Mouse (Mus musculus) embryonic fibroblast, embryonic 13.5 days (primary cell): ENCODE results near the gene Kctd12. TPM values are rescaled to one million over a fixed set of nuclear protein-coding genes. Genes with fewer than 3 reads are reported as not detected.

Experiments used
- H3K27ac ChIP-seq: 2 replicates; pipeline ENCODE4 v1.5.1; 2012; ENCODE audit warnings: low read length, control low read depth, inconsistent platforms; ENCODE audit not compliant: insufficient read depth
- H3K4me1 ChIP-seq: 2 replicates; pipeline ENCODE4 v1.6.1; 2011; ENCODE audit warnings: low read length; ENCODE audit not compliant: control insufficient read depth, insufficient read depth
- H3K4me3 ChIP-seq: 2 replicates; pipeline ENCODE4 v1.5.1; 2011; ENCODE audit warnings: mild to moderate bottlenecking, control low read depth, low read length; ENCODE audit not compliant: insufficient read depth
- CTCF ChIP-seq: IDR thresholded peaks from 2 replicates; pipeline ENCODE4 v1.5.1; 2011; ENCODE audit warnings: mild to moderate bottlenecking, control low read depth, low read length, moderate library complexity, borderline replicate concordance; ENCODE audit not compliant: insufficient read depth
- POLR2A ChIP-seq: IDR thresholded peaks from 2 replicates; pipeline ENCODE4 v1.6.1; 2011; ENCODE audit warnings: low read depth, mild to moderate bottlenecking, control low read depth, low read length, moderate library complexity
- polyA plus RNA-seq: library from polyadenylated mRNA; stranded (reverse); fragments of >200 nt; gene quantifications from 2 replicates; pipeline ENCODE4 v1.2.4, GENCODE M21; 2011; ENCODE audit warnings: low read depth; ENCODE audit not compliant: missing spikeins, insufficient read length

The Kctd12 gene
- polyA plus RNA-seq, 1 experiment: 38.8 TPM

- peaks cover 3% of the 10 kb centered on the region for H3K4me1 ChIP-seq
- TF ChIP-seq CTCF (no peak), POLR2A (no peak)
- H3K27ac ChIP-seq: no peak overlapping the region
- H3K4me3 ChIP-seq: no peak overlapping the region
Observed at GRCm38 (mm10) chr14:102989254-102989653, 6.8 kb upstream of the Kctd12 start.

GRCm38 (mm10) chr14:102987626-102988025, 5.2 kb upstream of the Kctd12 start:
- Histone ChIP-seq H3K4me3 (no peak overlapping the region), H3K4me1 (peaks cover 3% of the 10 kb centered on the region), H3K27ac (no peak overlapping the region)
- TF ChIP-seq CTCF (no peak), POLR2A (no peak)

GRCm38 (mm10) chr14:102983686-102984085, 1.2 kb upstream of the Kctd12 start:
- Histone ChIP-seq H3K4me1 (no peaks in the 10 kb centered on the region; the same call in none of the 2 replicates), H3K27ac (no peak overlapping the region), H3K4me3 (no peak overlapping the region)
- TF ChIP-seq POLR2A (no peak), CTCF (no peak)

GRCm38 (mm10) chr14:102982016-102982626, 316 bp downstream of the Kctd12 start:
- H3K4me3 ChIP-seq: peak overlapping the region; percentile 46
- H3K27ac ChIP-seq: peak overlapping the region; percentile 67
- H3K4me1 ChIP-seq: no peaks in the 10 kb centered on the region; the same call in 1 of the 2 replicates
- TF ChIP-seq POLR2A (peak; percentile 85), CTCF (no peak)

- TF ChIP-seq CTCF: peak; percentile 57; the same call in 1 of the 2 replicates
- no peak for TF ChIP-seq POLR2A
- peak overlapping the region; percentile 46 for H3K4me3 ChIP-seq
Observed at GRCm38 (mm10) chr14:102981441-102982015, 909 bp downstream of the Kctd12 start.

GRCm38 (mm10) chr14:102980986-102981385, 1.5 kb downstream of the Kctd12 start:
- H3K4me3 ChIP-seq: peak overlapping the region; percentile 46
- H3K27ac ChIP-seq: no peak overlapping the region
- TF ChIP-seq POLR2A (no peak), CTCF (no peak)
- H3K4me1 ChIP-seq: no peaks in the 10 kb centered on the region; the same call in 1 of the 2 replicates

More at GRCm38 (mm10) chr14:102981441-102982015, 909 bp downstream of the Kctd12 start:
- Histone ChIP-seq H3K4me1 (no peaks in the 10 kb centered on the region; the same call in 1 of the 2 replicates), H3K27ac (no peak overlapping the region)

GRCm38 (mm10) chr14:102980481-102980880, 2.0 kb downstream of the Kctd12 start:
- H3K27ac ChIP-seq: no peak overlapping the region
- peak overlapping the region; percentile 22; the same call in 1 of the 2 replicates for H3K4me3 ChIP-seq
- H3K4me1 ChIP-seq: no peaks in the 10 kb centered on the region; the same call in 1 of the 2 replicates
- TF ChIP-seq POLR2A: no peak
- no peak for TF ChIP-seq CTCF

GRCm38 (mm10) chr14:102979831-102980230, 2.6 kb downstream of the Kctd12 start:
- Histone ChIP-seq H3K27ac (no peak overlapping the region), H3K4me3 (0 out of 2 replicates have a peak overlapping the region, but pooled peaks have one; percentile 1)
- TF ChIP-seq POLR2A: no peak
- no peak for TF ChIP-seq CTCF

GRCm38 (mm10) chr14:102975865-102976264, 6.6 kb downstream of the Kctd12 start:
- TF ChIP-seq CTCF (no peak), POLR2A (no peak)
- no peak overlapping the region for H3K27ac ChIP-seq
- H3K4me3 ChIP-seq: no peak overlapping the region
- no peaks in the 10 kb centered on the region for H3K4me1 ChIP-seq

More at GRCm38 (mm10) chr14:102979831-102980230, 2.6 kb downstream of the Kctd12 start:
- H3K4me1 ChIP-seq: no peaks in the 10 kb centered on the region; the same call in 1 of the 2 replicates

- Histone ChIP-seq H3K27ac (no peak overlapping the region), H3K4me1 (no peaks in the 10 kb centered on the region), H3K4me3 (no peak overlapping the region)
- TF ChIP-seq CTCF: no peak
- no peak for TF ChIP-seq POLR2A
Observed at GRCm38 (mm10) chr14:102968824-102969223, 13.6 kb downstream of the Kctd12 start.

- no peak for TF ChIP-seq CTCF
- TF ChIP-seq POLR2A: no peak
- H3K27ac ChIP-seq: no peak overlapping the region
- H3K4me3 ChIP-seq: no peak overlapping the region
- H3K4me1 ChIP-seq: no peaks in the 10 kb centered on the region
Observed at GRCm38 (mm10) chr14:102966241-102966640, 16.2 kb downstream of the Kctd12 start.
